Mouse (Mus musculus): ENCODE results near the gene Xxylt1. TPM values are rescaled to one million over a fixed set of nuclear protein-coding genes. Genes with fewer than 3 reads are reported as not detected.
A peak's percentile ranks its signal among the peaks of the same experiment; 100 is the strongest.

Gene Xxylt1
- total and polyA plus RNA-seq, 3 experiments, result 10.5 to 13.5 (median 11.5) TPM

DNA sequence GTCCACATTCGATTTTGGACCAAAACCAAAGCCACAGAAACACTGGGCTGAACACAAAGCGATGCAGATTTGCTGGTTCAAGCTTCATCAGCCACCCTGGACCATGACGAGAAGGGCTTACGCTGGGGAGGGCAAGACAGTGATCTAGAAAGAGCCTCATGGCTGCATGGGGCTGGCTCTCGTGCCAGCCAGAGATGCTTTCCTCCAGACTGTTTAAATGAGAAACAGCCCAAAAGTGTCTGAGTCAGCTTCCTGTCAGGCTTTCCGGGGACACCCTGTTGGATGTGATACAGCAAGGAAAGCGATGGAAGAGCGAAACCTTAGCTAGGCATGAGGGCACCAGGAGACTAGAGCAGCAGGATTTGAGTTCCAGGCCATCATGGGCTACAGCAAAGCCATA, 4.8 kb downstream of the Xxylt1 start:
- WGBS, result 54% methylated on average over 8 of the region's 8 CpGs
- Histone ChIP-seq H3K9ac (ENCODE audit: low read depth, low read length) (no peak overlapping the region), H3K79me2 (replicated peaks; ENCODE audit: control insufficient read depth, insufficient read depth, low read length) (no peaks in the 10 kb centered on the region), H3K27ac (no peak overlapping the region), H3K4me3 (no peak overlapping the region), H3K36me3 (ENCODE audit: control insufficient read depth, insufficient read depth, low read length) (no peaks in the 10 kb centered on the region), H3K27me3 (ENCODE audit: control insufficient read depth, insufficient read depth, low read length) (no peaks in the 10 kb centered on the region), H3K4me1 (ENCODE audit: control insufficient read depth, insufficient read depth, low read length) (peaks cover 5% of the 10 kb centered on the region)
- DNase-seq, result peak in 1 of 2 experiments; percentile 28
- TF ChIP-seq POLR2A (IDR thresholded peaks at IDR 0.05; ENCODE audit: insufficient read depth, low read depth, low read length), result no peak
- intact Hi-C loops (cut with DNase I), result no loop called here

DNA sequence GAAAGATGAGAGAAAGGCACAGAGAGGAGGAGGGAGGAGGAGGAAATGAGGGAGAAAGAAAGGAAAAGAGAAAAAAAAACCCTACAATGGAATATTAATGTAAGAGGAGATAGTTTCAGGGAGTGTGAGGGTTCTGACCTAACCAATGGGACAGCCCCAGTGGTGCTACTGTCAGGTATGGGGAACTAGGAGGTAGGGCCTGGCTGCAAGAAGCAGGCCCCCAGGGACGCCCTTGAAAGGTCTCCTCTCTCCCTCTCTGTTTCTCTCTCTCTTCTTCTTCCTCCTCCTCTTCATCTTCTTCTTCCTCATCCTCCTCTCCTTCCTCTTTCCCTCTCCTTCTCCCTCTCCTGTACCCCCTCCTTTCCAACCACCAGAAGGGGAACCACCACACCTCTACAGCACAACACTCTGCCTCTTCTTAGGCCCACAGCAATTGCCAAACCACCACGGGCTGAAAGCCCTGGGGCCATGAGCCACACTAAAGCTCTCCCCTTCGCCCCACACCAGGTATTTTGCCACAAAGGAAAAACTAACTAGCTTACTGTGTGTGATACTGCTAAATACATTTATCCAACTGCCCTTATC, 6.8 kb downstream of the Xxylt1 start:
- no peak overlapping the region for H3K9ac ChIP-seq (ENCODE audit: low read depth, low read length)
- H3K27me3 ChIP-seq (ENCODE audit: control insufficient read depth, insufficient read depth, low read length), result no peaks in the 10 kb centered on the region
- WGBS, result 86% methylated on average over 3 of the region's 3 CpGs
- H3K4me3 ChIP-seq, result no peak overlapping the region
- H3K36me3 ChIP-seq (ENCODE audit: control insufficient read depth, insufficient read depth, low read length), result no peaks in the 10 kb centered on the region
- TF ChIP-seq POLR2A (IDR thresholded peaks at IDR 0.05; ENCODE audit: insufficient read depth, low read depth, low read length) (no peak), CTCF (IDR thresholded peaks at IDR 0.05) (no peak), EP300 (IDR thresholded peaks at IDR 0.05; ENCODE audit: insufficient read depth, low read depth, low read length) (no peak)
- no peak for DNase-seq
- H3K4me1 ChIP-seq (ENCODE audit: control insufficient read depth, insufficient read depth, low read length), result peaks cover 9% of the 10 kb centered on the region
- H3K27ac ChIP-seq, result no peak overlapping the region
- intact Hi-C loops (cut with DNase I), result loop anchor here (5.0 kb wide), 1 partner anchor 537 kb away; no protein-coding TSS in a partner anchor
- no peaks in the 10 kb centered on the region for H3K79me2 ChIP-seq (replicated peaks; ENCODE audit: control insufficient read depth, insufficient read depth, low read length)

DNA sequence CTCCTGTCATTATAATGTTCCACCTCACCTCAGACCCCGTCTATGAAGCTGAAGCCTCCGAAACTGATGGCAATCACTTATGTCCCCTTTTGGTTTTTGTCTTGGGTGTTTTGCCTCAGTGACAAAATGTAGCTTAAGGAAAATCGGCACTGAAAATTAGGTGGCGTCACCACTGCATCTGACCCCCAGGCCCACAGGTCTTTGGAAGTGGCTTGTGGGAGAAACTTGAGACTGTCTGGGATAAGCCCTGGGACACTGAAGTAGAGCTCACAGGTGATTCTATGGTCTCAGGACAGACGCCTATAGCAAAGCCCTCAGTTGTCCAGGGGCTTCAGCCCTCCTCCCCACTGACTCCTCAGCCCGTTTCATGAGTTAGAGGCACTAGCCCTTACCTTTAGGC, 9.5 kb downstream of the Xxylt1 start:
- Histone ChIP-seq H3K4me1 (ENCODE audit: control insufficient read depth, insufficient read depth, low read length) (peaks cover 22% of the 10 kb centered on the region), H3K27ac (no peak overlapping the region), H3K79me2 (replicated peaks; ENCODE audit: control insufficient read depth, insufficient read depth, low read length) (0 out of 2 replicates have a peak, but pooled peaks cover 1% of the 10 kb centered on the region), H3K9ac (ENCODE audit: low read depth, low read length) (no peak overlapping the region), H3K4me3 (no peak overlapping the region), H3K27me3 (ENCODE audit: control insufficient read depth, insufficient read depth, low read length) (no peaks in the 10 kb centered on the region), H3K36me3 (ENCODE audit: control insufficient read depth, insufficient read depth, low read length) (no peaks in the 10 kb centered on the region)
- DNase-seq, result peak in 1 of 2 experiments; percentile 10
- intact Hi-C loops (cut with DNase I), result loop anchor here (2.0 to 5.0 kb wide), 2 partner anchors 95 to 534 kb away; no protein-coding TSS in a partner anchor
- 88% methylated on average over 6 of the region's 6 CpGs for WGBS
- TF ChIP-seq EP300 (IDR thresholded peaks at IDR 0.05; ENCODE audit: insufficient read depth, low read depth, low read length) (no peak), CTCF (IDR thresholded peaks at IDR 0.05) (no peak), POLR2A (IDR thresholded peaks at IDR 0.05; ENCODE audit: insufficient read depth, low read depth, low read length) (no peak)

DNA sequence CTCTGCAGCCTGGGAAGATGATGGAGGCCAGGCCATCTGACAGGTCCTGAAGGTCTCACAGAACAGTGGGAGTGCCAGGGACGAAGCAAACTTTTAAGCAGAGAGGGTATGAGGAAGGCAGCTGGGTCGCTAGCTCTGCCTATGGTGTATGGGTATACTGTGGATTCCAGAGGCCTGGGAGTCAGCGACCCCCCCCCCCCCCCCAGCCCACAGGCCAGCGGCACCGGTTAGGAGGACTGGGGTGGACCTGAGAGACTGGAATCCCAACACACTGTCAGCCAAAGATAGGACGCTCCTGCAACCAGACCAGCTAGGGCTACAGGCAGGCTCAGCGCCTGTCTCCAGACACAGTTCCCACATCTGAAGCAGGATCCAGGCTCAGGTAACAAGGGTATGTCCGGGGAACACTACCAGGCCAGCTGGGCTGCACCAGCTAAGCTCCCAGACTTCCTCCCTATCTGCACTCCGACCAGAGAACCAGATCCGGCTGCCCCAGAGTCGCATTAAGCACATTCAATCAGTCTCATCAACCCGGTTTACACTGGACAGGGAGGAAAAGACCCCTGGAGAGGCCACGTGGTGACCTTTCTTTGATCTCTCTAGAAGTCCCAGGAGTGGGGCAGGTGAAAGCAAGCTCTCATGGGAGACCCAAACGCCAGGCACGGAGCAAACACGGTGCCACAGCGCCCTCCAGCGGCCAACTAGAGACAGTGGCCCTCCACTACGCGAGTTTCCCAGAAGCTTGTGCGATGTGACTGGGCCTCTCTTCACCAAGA, 10.7 kb downstream of the Xxylt1 start:
- DNase-seq, result peak; percentile 86 to 90
- Histone ChIP-seq H3K36me3 (ENCODE audit: control insufficient read depth, insufficient read depth, low read length) (no peaks in the 10 kb centered on the region), H3K4me1 (ENCODE audit: control insufficient read depth, insufficient read depth, low read length) (peaks cover 27% of the 10 kb centered on the region), H3K79me2 (replicated peaks; ENCODE audit: control insufficient read depth, insufficient read depth, low read length) (0 out of 2 replicates have a peak, but pooled peaks cover 1% of the 10 kb centered on the region), H3K27me3 (ENCODE audit: control insufficient read depth, insufficient read depth, low read length) (no peaks in the 10 kb centered on the region), H3K4me3 (0 out of 2 replicates have a peak overlapping the region, but pooled peaks have one; percentile 0), H3K27ac (peak overlapping the region; percentile 66), H3K9ac (ENCODE audit: low read depth, low read length) (peak overlapping the region; percentile 48)
- TF ChIP-seq EP300 (IDR thresholded peaks at IDR 0.05; ENCODE audit: insufficient read depth, low read depth, low read length) (peak; percentile 96), CTCF (IDR thresholded peaks at IDR 0.05) (no peak)
- intact Hi-C loops (cut with DNase I), result loop anchor here (1.0 to 5.0 kb wide), 3 partner anchors 94 to 533 kb away; no protein-coding TSS in a partner anchor
- 15% methylated on average over 21 of the region's 21 CpGs for WGBS

DNA sequence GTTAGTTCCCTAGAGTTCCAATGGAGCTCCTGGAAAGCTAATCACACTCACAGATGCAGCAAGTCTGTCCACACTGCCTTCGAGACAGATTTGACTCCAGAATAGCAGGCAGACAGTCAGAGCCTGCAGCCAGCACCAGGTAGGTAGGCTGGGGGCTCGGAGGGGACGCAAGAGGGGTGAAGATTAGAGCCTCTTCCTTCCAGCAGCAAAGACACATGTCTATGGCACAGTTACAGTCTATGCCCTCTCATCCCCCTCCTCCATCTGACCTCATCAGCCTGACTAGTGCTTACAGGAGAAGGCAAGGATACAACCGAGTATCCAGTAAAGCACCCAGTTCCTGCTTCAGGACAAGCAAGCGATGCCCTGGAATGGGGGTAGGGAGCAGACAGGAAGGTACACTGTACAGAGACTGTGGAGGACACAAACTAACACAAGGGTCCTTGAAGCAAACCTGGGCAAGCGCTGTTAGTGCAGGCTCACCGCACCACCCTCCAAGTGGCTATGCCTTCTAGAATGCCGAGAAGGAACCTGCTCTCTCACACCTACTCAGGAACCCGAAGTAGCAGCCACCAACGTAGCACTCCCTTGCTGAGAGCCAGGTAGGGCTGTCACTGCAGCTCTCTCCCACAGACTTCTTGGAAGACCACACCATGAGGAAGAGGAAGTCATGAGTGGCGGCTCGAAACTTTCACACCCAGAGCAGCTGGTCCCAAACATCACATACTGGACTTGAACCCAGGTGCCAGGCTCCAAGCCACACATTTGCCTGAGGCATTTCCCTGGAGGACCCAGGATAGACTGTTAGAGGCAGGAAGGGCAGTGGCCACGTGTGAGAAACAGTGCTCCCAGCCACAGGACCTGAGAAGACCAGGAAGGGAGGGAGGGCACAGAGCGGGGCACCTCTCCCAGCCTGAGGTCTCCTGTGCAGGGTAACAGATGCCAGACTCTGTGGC, 11.7 kb downstream of the Xxylt1 start:
- no peaks in the 10 kb centered on the region for H3K36me3 ChIP-seq (ENCODE audit: control insufficient read depth, insufficient read depth, low read length)
- peak in 1 of 2 experiments; percentile 46 for DNase-seq
- H3K4me1 ChIP-seq (ENCODE audit: control insufficient read depth, insufficient read depth, low read length), result peaks cover 29% of the 10 kb centered on the region
- H3K27me3 ChIP-seq (ENCODE audit: control insufficient read depth, insufficient read depth, low read length), result no peaks in the 10 kb centered on the region
- TF ChIP-seq EP300 (IDR thresholded peaks at IDR 0.05; ENCODE audit: insufficient read depth, low read depth, low read length) (no peak), CTCF (IDR thresholded peaks at IDR 0.05) (no peak), POLR2A (IDR thresholded peaks at IDR 0.05; ENCODE audit: insufficient read depth, low read depth, low read length) (no peak)
- H3K27ac ChIP-seq, result peak overlapping the region; percentile 66
- WGBS, result 68% methylated on average over 14 of the region's 14 CpGs
- H3K9ac ChIP-seq (ENCODE audit: low read depth, low read length), result no peak overlapping the region
- 0 out of 2 replicates have a peak, but pooled peaks cover 1% of the 10 kb centered on the region for H3K79me2 ChIP-seq (replicated peaks; ENCODE audit: control insufficient read depth, insufficient read depth, low read length)
- intact Hi-C loops (cut with DNase I), result loop anchor here (1.0 to 10.0 kb wide), 5 partner anchors 93 to 532 kb away; no protein-coding TSS in a partner anchor
- H3K4me3 ChIP-seq, result no peak overlapping the region

Measured in heart, adult 2 months (tissue).